Mouse (Mus musculus) limb, embryonic 12.5 days (tissue): ENCODE data around the gene Cmtm2a. TPM values are rescaled to one million over a fixed set of nuclear protein-coding genes. Genes with fewer than 3 reads are reported as not detected.
"Not testable (repeated sequence)": the region's sequence is repeated elsewhere in the genome, so short reads cannot be mapped to it uniquely, and the experiment has no call there.

Experiments used
- ATAC-seq: fragments of 200-750 bp; cut with Nextera tagmentation; 2 replicates; pipeline ENCODE4 v1.8.0; 2017; ENCODE audit warnings: low read depth, moderate TSS enrichment; ENCODE audit not compliant: insufficient number of reproducible peaks, insufficient read depth, low FRiP score, low TSS enrichment
- H3K27ac ChIP-seq: fragments of 300-500 bp; sonication (generic); 2 replicates; pipeline ENCODE4 v1.5.1; 2016; ENCODE audit warnings: mild to moderate bottlenecking, moderate library complexity
- H3K27me3 ChIP-seq: fragments of 300-500 bp; sonication (generic); 2 replicates; pipeline ENCODE4 v1.6.1; 2016; ENCODE audit warnings: mild to moderate bottlenecking, moderate library complexity
- H3K36me3 ChIP-seq: fragments of 300-500 bp; sonication (generic); 2 replicates; pipeline ENCODE4 v1.6.1; 2016; ENCODE audit warnings: mild to moderate bottlenecking, moderate library complexity
- H3K4me1 ChIP-seq: fragments of 300-500 bp; sonication (generic); replicated peaks from 2 replicates; pipeline ENCODE4 v1.6.1; 2016
- H3K4me2 ChIP-seq: fragments of 300-500 bp; sonication (generic); 2 replicates; pipeline ENCODE4 v1.6.1; 2016; ENCODE audit warnings: mild to moderate bottlenecking, moderate library complexity
- H3K4me3 ChIP-seq: fragments of 300-500 bp; sonication (generic); replicated peaks from 2 replicates; pipeline ENCODE4 v1.5.1; 2016; ENCODE audit warnings: mild to moderate bottlenecking
- H3K9ac ChIP-seq: fragments of 300-500 bp; sonication (generic); replicated peaks from 2 replicates; pipeline ENCODE4 v1.6.1; 2016; ENCODE audit warnings: mild to moderate bottlenecking, moderate library complexity
- H3K9me3 ChIP-seq: fragments of 300-500 bp; sonication (generic); 2 replicates; pipeline ENCODE4 v1.6.1; 2016; ENCODE audit warnings: mild to moderate bottlenecking, moderate library complexity
- WGBS: fragments of 180-500 bp; shearing (Covaris S2); methylation state at CpG from one replicate; pipeline ENCODE4 v1.1.7; 2016; 5-methylcytosine and 5-hydroxymethylcytosine counted together
- polyA plus RNA-seq: library from polyadenylated mRNA; unstranded; fragments of >200 nt; fragmentation: Nextera tagmentation; extraction: Ambion mirVana; gene quantifications from 2 replicates; pipeline ENCODE4 v1.2.1, GENCODE M21; 2016

Cmtm2a gene
- polyA plus RNA-seq, result not detected in 2 replicates

DNA sequence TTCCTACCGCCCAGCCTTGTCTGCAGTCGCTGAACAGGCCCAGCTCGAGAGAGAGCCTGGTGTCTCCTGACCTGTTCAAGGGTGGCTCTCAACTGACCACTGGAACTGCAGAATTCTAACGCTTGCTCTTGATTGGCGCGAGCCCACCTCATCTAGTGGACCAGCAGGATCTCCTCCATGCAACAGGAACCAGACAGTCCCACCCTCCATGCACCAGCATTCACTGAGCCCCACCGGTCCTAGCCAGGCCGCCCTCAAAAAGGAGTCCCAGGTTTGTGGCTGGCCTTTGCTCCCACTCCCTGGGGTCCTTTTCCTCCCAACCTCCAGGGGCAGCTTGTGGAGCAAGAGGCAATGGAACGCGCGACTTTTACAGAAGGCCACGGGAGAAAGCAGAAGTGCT lies at the start of gene Cmtm2a:
Gene Cmtm2a (minus strand): TSS at position 101 of the 400 bp plus-strand sequence.
- not testable (repeated sequence) for H3K27ac ChIP-seq, H3K27me3 ChIP-seq, H3K4me2 ChIP-seq, H3K36me3 ChIP-seq, H3K9ac ChIP-seq, H3K4me1 ChIP-seq, ATAC-seq, H3K9me3 ChIP-seq, H3K4me3 ChIP-seq
- WGBS, result 85% methylated on average over 12 of the region's 12 CpGs

DNA sequence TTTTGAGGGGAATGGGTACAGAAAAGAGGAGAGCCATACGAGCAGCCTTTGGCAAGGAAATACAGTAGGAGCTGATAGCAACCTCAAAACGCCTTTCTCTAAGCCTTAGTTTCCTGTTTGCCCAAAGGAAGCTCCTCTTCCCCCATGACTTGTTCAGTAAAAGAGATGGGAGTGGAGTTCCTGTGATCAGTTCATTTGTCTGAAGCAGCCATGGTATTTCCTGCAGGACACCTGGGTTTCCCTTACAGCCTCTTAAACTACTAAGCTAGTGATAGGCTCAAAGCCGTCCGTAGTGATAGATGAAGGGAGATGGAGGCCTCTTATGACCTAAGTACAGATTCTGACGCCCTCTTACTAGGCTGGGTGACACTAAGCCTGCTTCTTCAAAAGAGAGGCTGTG lies 49.4 kb upstream of the Cmtm2a start:
- no peak overlapping the region for H3K4me2 ChIP-seq
- ATAC-seq, result no peak
- no peak overlapping the region for H3K27ac ChIP-seq
- no peak overlapping the region for H3K4me3 ChIP-seq
- no peak overlapping the region for H3K9ac ChIP-seq
- peaks cover 25% of the 10 kb centered on the region; the same call in 1 of the 2 replicates for H3K36me3 ChIP-seq
- H3K27me3 ChIP-seq, result peaks cover 5% of the 10 kb centered on the region; the same call in 1 of the 2 replicates
- peaks cover 7% of the 10 kb centered on the region; the same call in 1 of the 2 replicates for H3K4me1 ChIP-seq
- no peaks in the 10 kb centered on the region for H3K9me3 ChIP-seq
- WGBS, result 75% methylated on average over 5 of the region's 5 CpGs

GRCm38 (mm10) chr8:104341678-104342077 lies 48.7 kb upstream of the Cmtm2a start:
- Histone ChIP-seq H3K4me2 (peak overlapping the region; percentile 86), H3K36me3 (peaks cover 17% of the 10 kb centered on the region; the same call in 1 of the 2 replicates), H3K4me1 (peaks cover 7% of the 10 kb centered on the region; the same call in 1 of the 2 replicates), H3K27ac (no peak overlapping the region), H3K4me3 (peak overlapping the region; percentile 65), H3K9me3 (no peaks in the 10 kb centered on the region), H3K9ac (peak overlapping the region; percentile 78; the same call in 1 of the 2 replicates), H3K27me3 (peaks cover 5% of the 10 kb centered on the region; the same call in 1 of the 2 replicates)
- no peak for ATAC-seq
- WGBS, result 51% methylated on average over 6 of the region's 6 CpGs

DNA sequence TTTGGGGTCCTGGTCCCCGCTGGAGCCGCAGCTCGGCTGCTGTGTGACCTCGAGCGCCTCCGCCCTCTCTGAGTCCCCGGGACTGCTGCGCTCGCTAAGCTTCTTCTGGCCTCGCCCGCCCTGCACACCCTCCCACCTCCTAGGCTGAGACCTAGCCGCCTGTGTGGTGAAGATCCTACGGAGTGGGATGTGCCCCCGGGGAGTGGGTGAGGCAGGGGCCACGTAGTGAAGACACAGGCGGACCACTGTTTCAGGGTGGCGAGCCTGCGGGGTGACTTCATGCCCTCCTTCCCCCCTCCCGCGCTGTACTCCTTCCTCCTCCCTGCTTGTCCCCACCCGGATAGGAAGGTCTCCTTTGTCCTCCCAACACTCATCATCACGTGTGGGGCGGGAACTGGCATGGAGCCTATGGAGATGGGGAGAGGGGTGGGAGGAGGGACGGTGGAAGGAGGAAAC lies 48.2 kb upstream of the Cmtm2a start:
- Histone ChIP-seq H3K27me3 (peaks cover 5% of the 10 kb centered on the region; the same call in 1 of the 2 replicates), H3K9me3 (no peaks in the 10 kb centered on the region), H3K9ac (peak overlapping the region; percentile 78), H3K4me3 (peak overlapping the region; percentile 65), H3K4me2 (peak overlapping the region; percentile 86), H3K27ac (peak overlapping the region; percentile 74), H3K36me3 (peaks cover 12% of the 10 kb centered on the region; the same call in 1 of the 2 replicates), H3K4me1 (peaks cover 7% of the 10 kb centered on the region; the same call in 1 of the 2 replicates)
- WGBS, result 0% methylated on average over 24 of the region's 24 CpGs
- peak; percentile 61 for ATAC-seq

DNA sequence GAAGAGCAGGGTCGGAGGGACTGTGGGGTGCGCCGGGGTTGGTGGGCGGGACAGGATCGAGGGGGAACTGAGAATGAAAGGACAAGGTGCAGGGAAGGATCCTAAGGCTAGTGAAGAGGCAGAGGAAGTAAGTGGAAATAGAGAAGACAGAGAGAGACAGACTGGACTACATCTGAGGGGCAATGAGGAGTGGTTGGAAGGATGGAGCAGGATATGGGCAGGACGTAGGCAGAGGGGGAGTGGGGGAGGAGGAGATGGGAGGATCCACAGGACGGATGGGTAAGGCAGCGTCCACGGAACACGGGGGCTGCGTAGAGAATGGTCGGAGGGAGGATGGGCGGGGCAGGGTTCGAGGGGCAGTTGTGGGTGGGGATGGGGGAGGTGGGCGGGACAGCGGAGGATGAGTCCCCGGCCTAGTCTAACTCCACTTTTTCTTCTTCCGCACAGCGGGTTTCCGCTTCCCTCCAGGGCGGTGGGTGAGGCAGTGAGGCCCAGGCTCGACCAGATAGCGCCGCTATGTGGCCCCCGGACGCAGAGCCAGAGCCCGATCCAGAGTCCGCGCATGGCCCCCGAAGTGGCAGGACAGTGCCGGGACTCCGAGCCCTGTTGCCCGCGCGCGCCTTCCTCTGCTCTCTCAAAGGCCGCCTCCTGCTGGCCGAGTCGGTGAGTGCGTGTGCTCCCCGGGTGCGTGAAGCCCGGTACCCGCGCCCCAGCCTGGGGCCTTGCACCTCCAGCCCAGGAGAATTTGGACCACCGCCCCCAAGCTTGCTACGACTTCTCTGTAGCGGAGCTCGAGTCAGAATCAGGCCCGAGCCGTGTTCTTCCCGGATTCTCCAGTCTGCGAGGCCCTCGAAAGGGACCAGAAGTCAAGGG lies 47.5 kb upstream of the Cmtm2a start:
- H3K9me3 ChIP-seq, result no peaks in the 10 kb centered on the region
- H3K4me2 ChIP-seq, result peak overlapping the region; percentile 86
- peaks cover 5% of the 10 kb centered on the region; the same call in 1 of the 2 replicates for H3K36me3 ChIP-seq
- peak overlapping the region; percentile 65 for H3K4me3 ChIP-seq
- under 1% methylated on average over 52 of the region's 54 CpGs for WGBS
- ATAC-seq, result peak; percentile 74
- H3K9ac ChIP-seq, result peak overlapping the region; percentile 78
- peaks cover 5% of the 10 kb centered on the region; the same call in 1 of the 2 replicates for H3K27me3 ChIP-seq
- H3K4me1 ChIP-seq, result peaks cover 7% of the 10 kb centered on the region; the same call in 1 of the 2 replicates
- peak overlapping the region; percentile 74 for H3K27ac ChIP-seq

DNA sequence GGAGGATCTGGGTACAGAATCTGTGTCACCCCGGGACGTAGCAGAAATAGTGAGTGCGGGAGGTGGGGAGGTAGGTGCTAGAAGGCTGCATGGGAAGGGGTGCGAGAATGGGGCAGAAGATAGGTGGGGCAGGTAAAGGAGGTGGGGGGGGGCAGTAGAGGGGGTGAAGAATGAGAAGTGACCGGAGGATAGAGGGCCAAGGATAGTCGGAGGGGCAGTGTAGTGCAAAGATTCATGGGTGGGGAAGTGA lies 46.9 kb upstream of the Cmtm2a start:
- 3% methylated on average over 6 of the region's 6 CpGs for WGBS
- Histone ChIP-seq H3K27ac (no peak overlapping the region), H3K27me3 (peaks cover 5% of the 10 kb centered on the region; the same call in 1 of the 2 replicates), H3K4me1 (peaks cover 7% of the 10 kb centered on the region; the same call in 1 of the 2 replicates), H3K9me3 (no peaks in the 10 kb centered on the region), H3K4me2 (peak overlapping the region; percentile 86), H3K4me3 (peak overlapping the region; percentile 65), H3K36me3 (no peaks in the 10 kb centered on the region; the same call in 1 of the 2 replicates), H3K9ac (peak overlapping the region; percentile 78)
- 0 out of 2 replicates have a peak, but pooled peaks have one; percentile 9 for ATAC-seq

DNA sequence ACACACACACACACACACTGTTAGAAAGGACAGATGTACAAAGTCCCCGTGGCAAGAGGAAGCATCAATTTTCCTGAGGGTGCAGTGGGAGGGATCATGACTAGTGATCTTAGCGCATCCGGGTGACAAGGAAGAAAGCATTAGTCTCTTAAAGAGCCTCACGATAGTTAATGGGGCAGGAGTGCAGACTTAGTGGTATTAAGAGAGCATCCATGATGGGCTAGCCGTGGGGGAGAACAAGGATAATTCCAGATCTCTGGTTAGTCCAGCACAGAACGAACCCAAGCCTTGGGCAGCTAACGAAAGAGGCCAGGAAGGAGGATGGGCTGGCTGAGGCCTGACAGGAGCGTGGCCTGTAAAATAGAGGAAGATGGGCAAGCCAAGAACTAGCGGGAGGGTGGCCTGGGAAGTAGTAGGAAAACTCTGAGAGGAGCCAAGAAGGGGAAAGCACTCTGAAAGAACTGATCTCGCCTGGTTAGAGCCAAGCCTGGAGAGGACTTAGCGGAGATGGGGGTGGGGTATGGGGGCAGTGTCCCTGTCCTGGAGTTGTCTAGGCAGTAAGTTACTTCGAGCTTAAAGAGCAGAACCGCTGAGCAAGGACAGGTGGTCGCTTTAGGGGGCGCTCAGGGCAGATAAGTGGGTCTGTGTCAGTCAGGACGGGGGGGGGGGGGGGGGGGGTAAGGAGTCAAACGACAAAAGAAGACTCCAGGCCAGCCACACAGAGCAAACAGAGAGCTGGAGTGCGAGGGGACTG lies 46.4 kb upstream of the Cmtm2a start, which contains the start of gene Cmtm3:
Gene Cmtm3 (plus strand): TSS at position 182 of the 754 bp plus-strand sequence.
- ATAC-seq, result no peak
- H3K27ac ChIP-seq, result no peak within 1 kb of the TSS; the same call in 1 of the 2 replicates
- peak within 1 kb of the TSS; percentile 86 for H3K4me2 ChIP-seq
- peaks cover 7% of the 10 kb centered on the region; the same call in 1 of the 2 replicates for H3K4me1 ChIP-seq
- peak within 1 kb of the TSS; percentile 65 for H3K4me3 ChIP-seq
- WGBS, result 18% methylated on average over 16 of the region's 18 CpGs
- no peaks in the 10 kb centered on the region for H3K9me3 ChIP-seq
- H3K36me3 ChIP-seq, result no peaks in the 10 kb centered on the region
- peak within 1 kb of the TSS; percentile 78 for H3K9ac ChIP-seq
- H3K27me3 ChIP-seq, result peaks cover 5% of the 10 kb centered on the region; the same call in 1 of the 2 replicates

GRCm38 (mm10) chr8:104337890-104338289 lies 44.9 kb upstream of the Cmtm2a start:
- Histone ChIP-seq H3K4me1 (peaks cover 7% of the 10 kb centered on the region; the same call in 1 of the 2 replicates), H3K27ac (no peak overlapping the region), H3K9ac (no peak overlapping the region), H3K36me3 (no peaks in the 10 kb centered on the region), H3K9me3 (no peaks in the 10 kb centered on the region), H3K4me2 (no peak overlapping the region), H3K4me3 (no peak overlapping the region), H3K27me3 (peaks cover 5% of the 10 kb centered on the region; the same call in 1 of the 2 replicates)
- 59% methylated on average over 3 of the region's 3 CpGs for WGBS
- ATAC-seq, result no peak

DNA sequence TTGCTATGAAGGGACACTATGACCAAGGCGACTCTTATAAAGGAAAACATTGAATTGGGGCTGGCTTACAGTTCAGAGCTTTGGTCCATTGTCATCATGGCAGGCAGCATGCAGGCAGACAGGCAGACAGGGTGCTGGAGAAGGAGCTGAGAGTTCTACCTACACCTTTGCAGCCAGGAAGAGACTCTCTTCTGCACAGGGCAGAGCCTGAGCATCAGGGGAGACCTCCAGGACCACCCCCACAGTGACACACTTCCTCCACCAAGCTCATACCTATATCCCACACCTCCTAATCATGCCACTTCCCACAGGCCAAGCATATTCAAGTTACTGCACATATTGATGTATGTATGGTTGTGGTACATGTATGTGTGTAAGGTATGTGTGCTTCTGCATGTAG lies 43.8 kb upstream of the Cmtm2a start:
- WGBS, result 80% methylated on average over 1 of the region's 1 CpGs

GRCm38 (mm10) chr8:104334196-104334595 lies 41.2 kb upstream of the Cmtm2a start:
- Histone ChIP-seq H3K27me3 (peaks cover 2% of the 10 kb centered on the region; the same call in 1 of the 2 replicates), H3K4me3 (no peak overlapping the region), H3K9me3 (no peaks in the 10 kb centered on the region), H3K9ac (no peak overlapping the region), H3K4me1 (no peaks in the 10 kb centered on the region), H3K27ac (no peak overlapping the region), H3K36me3 (no peaks in the 10 kb centered on the region), H3K4me2 (no peak overlapping the region)
- no peak for ATAC-seq
- 76% methylated on average over 1 of the region's 1 CpGs for WGBS

More for the DNA sequence above, 43.8 kb upstream of the Cmtm2a start:
- no peak overlapping the region for H3K4me2 ChIP-seq
- H3K9me3 ChIP-seq, result no peaks in the 10 kb centered on the region
- peaks cover 6% of the 10 kb centered on the region; the same call in 1 of the 2 replicates for H3K4me1 ChIP-seq
- H3K4me3 ChIP-seq, result no peak overlapping the region
- H3K27me3 ChIP-seq, result peaks cover 5% of the 10 kb centered on the region; the same call in 1 of the 2 replicates
- no peak overlapping the region for H3K9ac ChIP-seq
- ATAC-seq, result no peak
- H3K36me3 ChIP-seq, result no peaks in the 10 kb centered on the region
- H3K27ac ChIP-seq, result no peak overlapping the region
